In genomic region chr2:91082844-91083243, GRCm38 (mm10) we compare ENCODE assay signal across 8 mouse cellular contexts. TPM values are rescaled to one million over a fixed set of nuclear protein-coding genes. Genes with fewer than 3 reads are reported as not detected.
A peak's percentile ranks its signal among the peaks of the same experiment; 100 is the strongest.
DNase-seq lines count a peak whose midpoint lies in the region; ATAC-seq lines count a peak whose summit lies in the region.

No protein-coding gene starts in this region.

- H3K4me1 ChIP-seq in midbrain, embryonic 16.5 days (ENCODE audit: control insufficient read depth, insufficient read depth, low read length) = 0 out of 2 replicates have a peak, but pooled peaks cover 5% of the 10 kb centered on the region
- peaks cover 6% of the 10 kb centered on the region for H3K4me1 ChIP-seq in midbrain, embryonic 15.5 days
- H3K4me1 ChIP-seq in liver, embryonic 13.5 days (replicated peaks) = peaks cover 38% of the 10 kb centered on the region
- H3K4me1 ChIP-seq in forebrain, embryonic 11.5 days (replicated peaks; ENCODE audit: control insufficient read depth, insufficient read depth, low read length) = peaks cover 3% of the 10 kb centered on the region; the same call in 1 of the 2 replicates

- H3K27ac ChIP-seq in midbrain, embryonic 16.5 days (ENCODE audit: low read length) = no peak overlapping the region
- H3K27ac ChIP-seq in midbrain, embryonic 15.5 days = no peak overlapping the region
- H3K27ac ChIP-seq in liver, embryonic 13.5 days = peak overlapping the region; percentile 74
- no peak overlapping the region for H3K27ac ChIP-seq in forebrain, embryonic 11.5 days (ENCODE audit: low read depth, low read length)

- 0 out of 2 replicates have a peak overlapping the region, but pooled peaks have one; percentile 3 for H3K9ac ChIP-seq in midbrain, embryonic 16.5 days (ENCODE audit: low read depth, low read length)
- H3K9ac ChIP-seq in midbrain, embryonic 15.5 days = no peak overlapping the region
- peak overlapping the region; percentile 1 for H3K9ac ChIP-seq in liver, embryonic 13.5 days
- no peak overlapping the region for H3K9ac ChIP-seq in forebrain, embryonic 11.5 days (ENCODE audit: low read length)

- no peak overlapping the region for H3K4me2 ChIP-seq in midbrain, embryonic 16.5 days (ENCODE audit: low read length)
- H3K4me2 ChIP-seq in midbrain, embryonic 15.5 days = no peak overlapping the region
- H3K4me2 ChIP-seq in liver, embryonic 13.5 days = peak overlapping the region; percentile 25
- H3K4me2 ChIP-seq in forebrain, embryonic 11.5 days (ENCODE audit: low read depth, low read length, severe bottlenecking) = no peak overlapping the region

- no peaks in the 10 kb centered on the region for H3K27me3 ChIP-seq in midbrain, embryonic 16.5 days (ENCODE audit: control insufficient read depth, insufficient read depth, low read depth, low read length)
- H3K27me3 ChIP-seq in midbrain, embryonic 15.5 days (replicated peaks) = no peaks in the 10 kb centered on the region
- peaks cover 9% of the 10 kb centered on the region for H3K27me3 ChIP-seq in liver, embryonic 13.5 days
- H3K27me3 ChIP-seq in forebrain, embryonic 11.5 days (ENCODE audit: control insufficient read depth, insufficient read depth, low read length) = no peaks in the 10 kb centered on the region

- no peaks in the 10 kb centered on the region for H3K36me3 ChIP-seq in midbrain, embryonic 16.5 days (ENCODE audit: control insufficient read depth, insufficient read depth, low read length)
- no peaks in the 10 kb centered on the region for H3K36me3 ChIP-seq in midbrain, embryonic 15.5 days (replicated peaks)
- H3K36me3 ChIP-seq in liver, embryonic 13.5 days = no peaks in the 10 kb centered on the region
- no peaks in the 10 kb centered on the region for H3K36me3 ChIP-seq in forebrain, embryonic 11.5 days (ENCODE audit: control insufficient read depth, insufficient read depth, low read length)

- no peak for ATAC-seq in midbrain, embryonic 16.5 days
- no peak for ATAC-seq in midbrain, embryonic 15.5 days (replicated peaks)
- peak; percentile 56 for ATAC-seq in liver, embryonic 13.5 days (ENCODE audit: low read depth)
- ATAC-seq in forebrain, embryonic 11.5 days (replicated peaks; ENCODE audit: low FRiP score) = no peak

- H3K9me3 ChIP-seq in midbrain, embryonic 16.5 days (replicated peaks; ENCODE audit: control insufficient read depth, low read length, poor library complexity, severe bottlenecking) = no peaks in the 10 kb centered on the region
- H3K9me3 ChIP-seq in midbrain, embryonic 15.5 days = no peaks in the 10 kb centered on the region
- no peaks in the 10 kb centered on the region for H3K9me3 ChIP-seq in liver, embryonic 13.5 days (replicated peaks)
- H3K9me3 ChIP-seq in forebrain, embryonic 11.5 days (ENCODE audit: control insufficient read depth, low read length) = no peaks in the 10 kb centered on the region

- DNase-seq in heart, adult 18-20 months = peak; percentile 56 to 86
- no peak for DNase-seq in liver, embryonic 13.5 days
- peak; percentile 42 for DNase-seq in spleen, adult 12 weeks (ENCODE audit: low spot score)
- DNase-seq in urinary bladder, postnatal 14 days (ENCODE audit: low spot score) = no peak
- DNase-seq in ovary, postnatal 14 days (ENCODE audit: low spot score) = no peak
- no peak for DNase-seq in forebrain, embryonic 11.5 days (ENCODE audit: low spot score)

- 78% methylated on average over 11 of the region's 11 CpGs for WGBS in midbrain, embryonic 16.5 days
- 73% methylated on average over 11 of the region's 11 CpGs for WGBS in midbrain, embryonic 15.5 days
- whole genome bisulfite sequencing in liver, embryonic 13.5 days (ENCODE audit: insufficient replicate concordance) = 11% methylated on average over 11 of the region's 11 CpGs
- 75% methylated on average over 11 of the region's 11 CpGs for WGBS in forebrain, embryonic 11.5 days

- no peak overlapping the region for H3K4me3 ChIP-seq in midbrain, embryonic 16.5 days (ENCODE audit: low read depth, low read length)
- H3K4me3 ChIP-seq in midbrain, embryonic 15.5 days = no peak overlapping the region
- 0 out of 2 replicates have a peak overlapping the region, but pooled peaks have one; percentile 8 for H3K4me3 ChIP-seq in liver, embryonic 13.5 days (replicated peaks)
- H3K4me3 ChIP-seq in forebrain, embryonic 11.5 days (ENCODE audit: low read depth, low read length) = no peak overlapping the region

RNA-seq across cellular contexts. Expression of gene Spi1, which starts 0.7 kb away (rescaled TPM):
- polyA plus RNA-seq in midbrain, embryonic 16.5 days (2015; fragmentation: Nextera tagmentation; extraction: Ambion mirVana) = 2.1 and 2.8 TPM in 2 replicates
- 3.3 and 4.2 TPM in 2 replicates for polyA plus RNA-seq in midbrain, embryonic 15.5 days (2015; fragmentation: Nextera tagmentation; extraction: Ambion mirVana)
- 1 to 10 TPM; 4.0 to 5.0 TPM for total RNA-seq in heart, adult 18-20 months (2021)
- 14.1 and 15.1 TPM in 2 replicates for polyA plus RNA-seq in liver, embryonic 13.5 days (2015; fragmentation: Nextera tagmentation; extraction: Ambion mirVana)
- polyA plus RNA-seq in forebrain, embryonic 11.5 days (2014; fragmentation: Nextera tagmentation; extraction: Ambion mirVana) = 2.2 and 4.9 TPM in 2 replicates

RNA-seq across cellular contexts. Expression of gene Slc39a13, which starts 12.6 kb away (rescaled TPM):
- polyA plus RNA-seq in midbrain, embryonic 16.5 days (2015; fragmentation: Nextera tagmentation; extraction: Ambion mirVana) = 30.4 and 35.0 TPM in 2 replicates
- polyA plus RNA-seq in midbrain, embryonic 15.5 days (2015; fragmentation: Nextera tagmentation; extraction: Ambion mirVana) = 35.7 and 36.8 TPM in 2 replicates
- 10 to 100 TPM; 20.0 to 26.2 TPM for total RNA-seq in heart, adult 18-20 months (2021)
- 10.6 and 10.9 TPM in 2 replicates for polyA plus RNA-seq in liver, embryonic 13.5 days (2015; fragmentation: Nextera tagmentation; extraction: Ambion mirVana)
- polyA plus RNA-seq in forebrain, embryonic 11.5 days (2014; fragmentation: Nextera tagmentation; extraction: Ambion mirVana) = 23.3 and 23.6 TPM in 2 replicates

RNA-seq across cellular contexts. Expression of gene Psmc3, which starts 29.0 kb away (rescaled TPM):
- polyA plus RNA-seq in midbrain, embryonic 16.5 days (2015; fragmentation: Nextera tagmentation; extraction: Ambion mirVana) = 226 and 247 TPM in 2 replicates
- polyA plus RNA-seq in midbrain, embryonic 15.5 days (2015; fragmentation: Nextera tagmentation; extraction: Ambion mirVana) = 226 and 233 TPM in 2 replicates
- total RNA-seq in heart, adult 18-20 months (2021) = 100 to 1,000 TPM; 231 to 257 TPM
- 188 and 213 TPM in 2 replicates for polyA plus RNA-seq in liver, embryonic 13.5 days (2015; fragmentation: Nextera tagmentation; extraction: Ambion mirVana)
- polyA plus RNA-seq in forebrain, embryonic 11.5 days (2014; fragmentation: Nextera tagmentation; extraction: Ambion mirVana) = 354 and 371 TPM in 2 replicates

RNA-seq across cellular contexts. Expression of gene Mybpc3, which starts 35.1 kb away (rescaled TPM):
- 0.04 TPM in 1 of 2 replicates, not detected in the other for polyA plus RNA-seq in midbrain, embryonic 16.5 days (2015; fragmentation: Nextera tagmentation; extraction: Ambion mirVana)
- polyA plus RNA-seq in midbrain, embryonic 15.5 days (2015; fragmentation: Nextera tagmentation; extraction: Ambion mirVana) = 0.05 and 0.41 TPM in 2 replicates
- 1,000 to 10,000 TPM; 1,572 to 1,905 TPM for total RNA-seq in heart, adult 18-20 months (2021)
- polyA plus RNA-seq in liver, embryonic 13.5 days (2015; fragmentation: Nextera tagmentation; extraction: Ambion mirVana) = 0.14 and 0.95 TPM in 2 replicates
- not detected in 2 replicates for polyA plus RNA-seq in forebrain, embryonic 11.5 days (2014; fragmentation: Nextera tagmentation; extraction: Ambion mirVana)

RNA-seq across cellular contexts. Expression of gene Rapsn, which starts 47.4 kb away (rescaled TPM):
- 0.42 and 0.64 TPM in 2 replicates for polyA plus RNA-seq in midbrain, embryonic 16.5 days (2015; fragmentation: Nextera tagmentation; extraction: Ambion mirVana)
- polyA plus RNA-seq in midbrain, embryonic 15.5 days (2015; fragmentation: Nextera tagmentation; extraction: Ambion mirVana) = 0.61 and 1.2 TPM in 2 replicates
- total RNA-seq in heart, adult 18-20 months (2021) = 10 to 100 TPM; 17.6 to 18.5 TPM
- 0.69 and 1.00 TPM in 2 replicates for polyA plus RNA-seq in liver, embryonic 13.5 days (2015; fragmentation: Nextera tagmentation; extraction: Ambion mirVana)
- 3.1 and 5.0 TPM in 2 replicates for polyA plus RNA-seq in forebrain, embryonic 11.5 days (2014; fragmentation: Nextera tagmentation; extraction: Ambion mirVana)

Comparison
In these comparisons a context has a peak if more than half of its experiments do, and no peak if none do; other contexts are left out.
1. H3K9ac ChIP-seq: peak in midbrain, embryonic 16.5 days (single experiment) and liver, embryonic 13.5 days (single experiment); none in midbrain, embryonic 15.5 days (single experiment) and forebrain, embryonic 11.5 days (single experiment).
2. DNase-seq: peak in heart, adult 18-20 months (2 of 2) and spleen, adult 12 weeks (single experiment); none in liver, embryonic 13.5 days (single experiment), urinary bladder, postnatal 14 days (single experiment), ovary, postnatal 14 days (single experiment) and forebrain, embryonic 11.5 days (single experiment).